Mouse (Mus musculus): Measurements from ENCODE around the gene Sik2. TPM values are rescaled to one million over a fixed set of nuclear protein-coding genes. Genes with fewer than 3 reads are reported as not detected.
A peak's percentile ranks its signal among the peaks of the same experiment; 100 is the strongest.

Sik2 gene
- total RNA-seq, 1 experiment = 10.0 TPM

DNA sequence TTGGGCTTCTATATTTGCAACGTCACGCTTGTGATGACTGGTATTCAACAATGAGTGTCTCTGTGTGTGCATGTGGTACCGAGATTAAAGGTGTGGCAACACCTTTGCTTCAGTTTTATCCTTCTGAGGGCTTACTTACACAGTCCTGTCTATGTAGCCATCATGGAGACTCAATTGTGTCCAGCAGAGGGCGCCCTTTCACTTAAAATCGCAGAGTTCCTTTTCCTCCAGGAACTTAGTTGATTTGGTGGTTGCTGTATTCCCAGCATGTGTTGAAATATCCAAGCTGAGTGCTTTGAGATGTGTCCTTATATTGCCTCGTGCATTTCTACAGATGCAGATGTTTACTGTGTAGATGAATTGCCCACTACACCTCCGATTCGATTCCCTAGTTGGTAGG lies 159.6 kb downstream of the Sik2 start:
- no peaks in the 10 kb centered on the region for H3K36me3 ChIP-seq (ENCODE audit: control insufficient read depth, insufficient read depth, low read length, poor library complexity, severe bottlenecking)
- in situ Hi-C loops (cut with MboI; ENCODE audit: low sequenced_read_pairs in 2 of 2, unreplicated experiment in 2 of 2) = no loop called here
- no peak overlapping the region for H3K27ac ChIP-seq (ENCODE audit: insufficient read depth, low read depth, low read length, poor library complexity, severe bottlenecking)
- TF ChIP-seq MAFK (IDR thresholded peaks at IDR 0.05; ENCODE audit: insufficient read depth, low read depth, low read length) (no peak), ZC3H11A (IDR thresholded peaks at IDR 0.05; ENCODE audit: borderline replicate concordance, low read depth, low read length) (peak; percentile 67; the same call in 1 of the 2 replicates)
- no peak overlapping the region for H3K9ac ChIP-seq (ENCODE audit: insufficient read depth, low read depth, low read length, poor library complexity, severe bottlenecking)
- no peak overlapping the region for H3K4me3 ChIP-seq (ENCODE audit: insufficient read depth in 1 of 2, low read depth in 1 of 2, low read length in 2 of 2, poor library complexity in 1 of 2, severe bottlenecking in 1 of 2)
- H3K9me3 ChIP-seq (ENCODE audit: control insufficient read depth, insufficient read depth, low read depth, low read length) = no peaks in the 10 kb centered on the region
- H3K4me1 ChIP-seq (ENCODE audit: control insufficient read depth in 2 of 2, insufficient read depth in 2 of 2, low read length in 2 of 2, poor library complexity in 1 of 2) = peaks cover 0 to under 1% of the 10 kb centered on the region in 2 experiments; a peak in 1 of 4 replicates
- peak; percentile 88 for DNase-seq (ENCODE audit: low read depth, low spot score)

DNA sequence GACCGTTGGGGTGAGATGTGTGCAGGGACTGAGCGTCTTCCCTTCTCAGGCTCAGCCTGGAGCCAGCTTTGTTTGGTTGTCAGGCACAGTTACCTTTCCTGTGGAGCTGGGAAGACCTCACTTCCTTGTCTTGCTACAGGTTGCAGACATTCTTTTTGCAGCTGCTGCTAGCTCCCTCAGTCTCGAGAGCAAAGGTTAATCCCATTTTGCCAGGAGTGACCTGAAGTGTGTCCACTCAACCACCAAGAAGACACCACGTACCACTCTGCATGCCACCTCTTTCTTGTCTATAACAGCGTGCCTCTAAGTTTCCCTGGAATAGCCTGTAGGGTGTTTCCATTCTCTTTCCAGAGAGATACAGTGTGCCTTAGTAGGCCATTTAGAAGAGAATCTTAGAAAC lies 160.1 kb downstream of the Sik2 start:
- in situ Hi-C loops (cut with MboI; ENCODE audit: low sequenced_read_pairs in 2 of 2, unreplicated experiment in 2 of 2) = no loop called here
- TF ChIP-seq ZC3H11A (IDR thresholded peaks at IDR 0.05; ENCODE audit: borderline replicate concordance, low read depth, low read length) (no peak), HCFC1 (IDR thresholded peaks at IDR 0.05; ENCODE audit: borderline replicate concordance, insufficient read depth, low read length) (no peak), CHD2 (IDR thresholded peaks at IDR 0.05; ENCODE audit: low read depth, low read length) (no peak), MAFK (IDR thresholded peaks at IDR 0.05; ENCODE audit: insufficient read depth, low read depth, low read length) (no peak), ZNF384 (IDR thresholded peaks at IDR 0.05; ENCODE audit: low read depth, low read length) (no peak)
- DNase-seq (ENCODE audit: low read depth, low spot score) = no peak
- Histone ChIP-seq H3K9me3 (ENCODE audit: control insufficient read depth, insufficient read depth, low read depth, low read length) (no peaks in the 10 kb centered on the region), H3K9ac (ENCODE audit: insufficient read depth, low read depth, low read length, poor library complexity, severe bottlenecking) (no peak overlapping the region), H3K27ac (ENCODE audit: insufficient read depth, low read depth, low read length, poor library complexity, severe bottlenecking) (no peak overlapping the region), H3K4me3 (ENCODE audit: insufficient read depth in 1 of 2, low read depth in 1 of 2, low read length in 2 of 2, poor library complexity in 1 of 2, severe bottlenecking in 1 of 2) (no peak overlapping the region), H3K4me1 (ENCODE audit: control insufficient read depth in 2 of 2, insufficient read depth in 2 of 2, low read length in 2 of 2, poor library complexity in 1 of 2) (no peaks in the 10 kb centered on the region; a peak in 1 of 4 replicates), H3K36me3 (ENCODE audit: control insufficient read depth, insufficient read depth, low read length, poor library complexity, severe bottlenecking) (no peaks in the 10 kb centered on the region)

DNA sequence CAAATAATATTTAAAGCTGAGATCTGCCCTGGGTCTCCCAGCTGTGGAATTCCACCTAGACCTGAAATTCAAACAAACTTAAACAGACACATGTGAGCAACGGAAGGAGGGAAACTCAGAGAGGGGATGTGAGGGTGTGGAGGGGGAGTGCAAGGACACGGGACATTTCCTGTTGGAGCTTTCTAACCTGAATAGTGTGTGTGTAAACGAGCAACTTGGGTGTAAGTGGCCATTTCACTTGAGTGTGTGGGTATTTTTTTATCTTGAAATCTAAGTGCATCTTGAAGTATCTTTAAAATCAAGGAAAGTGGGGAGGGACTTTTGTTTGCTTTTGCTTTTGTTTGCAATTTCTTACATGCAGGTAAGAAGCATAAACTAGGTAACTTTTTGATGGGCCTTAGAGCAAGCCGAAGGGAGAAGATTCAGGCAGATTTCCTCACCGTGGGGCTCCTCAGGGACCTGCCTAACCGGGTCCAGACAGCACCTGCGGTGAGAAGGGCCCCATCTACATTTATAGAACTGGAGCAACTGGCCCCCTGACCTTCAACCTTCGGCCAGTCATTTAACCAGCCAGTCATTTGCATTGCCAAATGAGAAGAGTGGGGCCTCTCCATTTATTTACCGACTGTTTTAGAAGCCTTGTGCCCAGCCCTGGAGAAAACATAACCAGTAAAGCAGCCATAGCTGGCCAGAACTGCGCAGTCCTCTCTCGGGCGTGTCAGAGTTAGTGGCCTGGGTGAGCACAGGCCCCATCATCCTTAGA lies 161.1 kb downstream of the Sik2 start:
- in situ Hi-C loops (cut with MboI; ENCODE audit: low sequenced_read_pairs in 2 of 2, unreplicated experiment in 2 of 2) = no loop called here
- TF ChIP-seq ZNF384 (IDR thresholded peaks at IDR 0.05; ENCODE audit: low read depth, low read length) (no peak), ZC3H11A (IDR thresholded peaks at IDR 0.05; ENCODE audit: borderline replicate concordance, low read depth, low read length) (no peak), MAFK (IDR thresholded peaks at IDR 0.05; ENCODE audit: insufficient read depth, low read depth, low read length) (no peak), HCFC1 (IDR thresholded peaks at IDR 0.05; ENCODE audit: borderline replicate concordance, insufficient read depth, low read length) (no peak), CHD2 (IDR thresholded peaks at IDR 0.05; ENCODE audit: low read depth, low read length) (no peak)
- no peaks in the 10 kb centered on the region; a peak in 1 of 4 replicates for H3K4me1 ChIP-seq (ENCODE audit: control insufficient read depth in 2 of 2, insufficient read depth in 2 of 2, low read length in 2 of 2, poor library complexity in 1 of 2)
- H3K4me3 ChIP-seq (ENCODE audit: insufficient read depth in 1 of 2, low read depth in 1 of 2, low read length in 2 of 2, poor library complexity in 1 of 2, severe bottlenecking in 1 of 2) = no peak overlapping the region
- H3K9me3 ChIP-seq (ENCODE audit: control insufficient read depth, insufficient read depth, low read depth, low read length) = no peaks in the 10 kb centered on the region
- H3K36me3 ChIP-seq (ENCODE audit: control insufficient read depth, insufficient read depth, low read length, poor library complexity, severe bottlenecking) = peaks cover 2% of the 10 kb centered on the region; the same call in 1 of the 2 replicates
- H3K27ac ChIP-seq (ENCODE audit: insufficient read depth, low read depth, low read length, poor library complexity, severe bottlenecking) = no peak overlapping the region
- no peak for DNase-seq (ENCODE audit: low read depth, low spot score)
- no peak overlapping the region for H3K9ac ChIP-seq (ENCODE audit: insufficient read depth, low read depth, low read length, poor library complexity, severe bottlenecking)

DNA sequence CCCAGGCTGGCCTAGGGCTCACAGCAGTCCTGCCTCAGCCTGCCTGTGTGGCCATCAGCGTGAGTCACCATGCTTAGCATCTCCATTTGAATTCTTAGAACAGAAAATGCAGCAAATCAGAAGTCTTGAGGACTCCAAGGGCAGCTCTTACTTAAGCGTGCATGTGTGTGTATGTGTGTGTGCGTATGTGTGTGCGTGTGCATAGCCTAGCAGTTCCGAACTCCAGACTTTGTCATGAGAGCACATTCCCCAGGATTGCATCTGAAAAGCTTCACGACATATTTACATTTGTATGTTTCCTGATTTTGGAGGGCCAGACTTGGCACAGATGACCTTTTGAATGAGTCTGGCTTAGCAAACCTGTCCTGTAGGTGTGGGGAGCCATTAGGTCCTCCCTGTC lies 161.7 kb downstream of the Sik2 start:
- H3K36me3 ChIP-seq (ENCODE audit: control insufficient read depth, insufficient read depth, low read length, poor library complexity, severe bottlenecking) = peaks cover 4% of the 10 kb centered on the region; the same call in 1 of the 2 replicates
- H3K4me1 ChIP-seq (ENCODE audit: control insufficient read depth in 2 of 2, insufficient read depth in 2 of 2, low read length in 2 of 2, poor library complexity in 1 of 2) = no peaks in the 10 kb centered on the region; a peak in 1 of 4 replicates
- no peaks in the 10 kb centered on the region for H3K9me3 ChIP-seq (ENCODE audit: control insufficient read depth, insufficient read depth, low read depth, low read length)
- no peak overlapping the region for H3K4me3 ChIP-seq (ENCODE audit: insufficient read depth in 1 of 2, low read depth in 1 of 2, low read length in 2 of 2, poor library complexity in 1 of 2, severe bottlenecking in 1 of 2)
- H3K27ac ChIP-seq (ENCODE audit: insufficient read depth, low read depth, low read length, poor library complexity, severe bottlenecking) = no peak overlapping the region
- DNase-seq (ENCODE audit: low read depth, low spot score) = no peak
- in situ Hi-C loops (cut with MboI; ENCODE audit: low sequenced_read_pairs in 2 of 2, unreplicated experiment in 2 of 2) = no loop called here
- TF ChIP-seq ZC3H11A (IDR thresholded peaks at IDR 0.05; ENCODE audit: borderline replicate concordance, low read depth, low read length) = no peak
- no peak for TF ChIP-seq ZNF384 (IDR thresholded peaks at IDR 0.05; ENCODE audit: low read depth, low read length)
- TF ChIP-seq CHD2 (IDR thresholded peaks at IDR 0.05; ENCODE audit: low read depth, low read length) = no peak
- no peak for TF ChIP-seq HCFC1 (IDR thresholded peaks at IDR 0.05; ENCODE audit: borderline replicate concordance, insufficient read depth, low read length)
- no peak overlapping the region for H3K9ac ChIP-seq (ENCODE audit: insufficient read depth, low read depth, low read length, poor library complexity, severe bottlenecking)

Data from ES-E14 (cell line).